Mouse (Mus musculus) Muller cell, postnatal 12 days (primary cell): ENCODE measurements around the gene Lin7a.

Source experiments
- DNase-seq: peaks from one replicate; pipeline ENCODE4 v3.0.0-alpha.2; 2015; ENCODE audit errors: inconsistent ontology term

Lin7a gene

DNA sequence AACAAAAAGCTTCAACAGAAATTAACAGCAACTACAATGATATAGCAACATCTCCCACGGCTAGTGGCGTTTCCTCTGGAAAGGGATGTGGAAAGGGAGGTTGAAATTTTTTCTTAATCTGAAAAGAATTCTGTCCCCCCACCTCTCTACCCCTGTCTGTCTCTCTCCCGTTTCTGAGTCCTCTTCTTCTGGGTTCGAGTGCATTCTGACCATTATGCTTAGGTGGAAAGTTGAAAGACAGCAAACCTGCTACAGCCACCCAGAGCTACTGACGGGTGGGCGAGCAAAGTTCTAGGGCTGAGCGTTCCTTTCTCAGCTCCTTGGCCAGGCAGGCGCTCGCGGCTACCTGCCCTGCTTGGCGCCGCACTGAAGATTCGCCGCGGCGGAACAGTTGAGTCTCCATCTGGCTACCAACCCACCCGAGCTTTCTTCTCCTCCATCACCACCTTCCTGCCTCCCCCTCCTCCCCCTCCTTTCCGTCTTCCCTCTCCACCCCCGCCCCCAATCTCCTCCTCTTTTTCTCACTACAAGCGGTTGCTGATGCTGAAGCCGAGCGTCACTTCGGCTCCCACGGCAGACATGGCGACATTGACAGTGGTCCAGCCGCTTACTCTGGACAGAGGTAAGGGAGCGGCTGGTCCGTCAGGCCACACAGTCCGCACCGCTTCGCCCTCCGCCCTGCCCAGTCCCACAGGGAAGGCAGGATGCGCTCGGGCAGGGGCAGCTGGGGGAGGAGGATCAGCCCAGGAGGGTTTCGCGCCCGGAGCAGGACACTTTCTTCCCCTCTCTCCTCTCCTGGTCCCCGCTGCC, at the start of gene Lin7a:
Lin7a (plus strand) TSS at position 366 of the 810 bp plus-strand sequence.
- peak; percentile 17 for DNase-seq

DNA sequence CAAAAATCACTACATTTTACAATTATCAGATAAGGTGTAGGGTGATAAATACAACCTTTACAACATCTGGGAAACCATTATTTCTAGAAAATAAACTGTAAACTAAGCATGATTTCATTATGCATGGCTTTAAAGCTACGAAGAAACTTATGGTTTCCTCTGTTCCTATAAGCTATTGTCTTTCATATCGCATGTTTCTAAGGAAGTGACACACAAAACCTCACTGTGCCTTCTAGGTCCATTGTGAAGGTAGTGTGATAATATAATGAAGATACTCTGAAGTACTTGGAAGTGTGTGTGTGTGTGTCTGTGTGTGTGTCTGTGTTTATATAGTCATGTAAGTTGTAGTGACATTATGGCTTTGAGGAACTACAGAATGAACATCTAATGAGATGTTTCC, 49.8 kb upstream of the Lin7a start:
- DNase-seq, result no peak

DNA sequence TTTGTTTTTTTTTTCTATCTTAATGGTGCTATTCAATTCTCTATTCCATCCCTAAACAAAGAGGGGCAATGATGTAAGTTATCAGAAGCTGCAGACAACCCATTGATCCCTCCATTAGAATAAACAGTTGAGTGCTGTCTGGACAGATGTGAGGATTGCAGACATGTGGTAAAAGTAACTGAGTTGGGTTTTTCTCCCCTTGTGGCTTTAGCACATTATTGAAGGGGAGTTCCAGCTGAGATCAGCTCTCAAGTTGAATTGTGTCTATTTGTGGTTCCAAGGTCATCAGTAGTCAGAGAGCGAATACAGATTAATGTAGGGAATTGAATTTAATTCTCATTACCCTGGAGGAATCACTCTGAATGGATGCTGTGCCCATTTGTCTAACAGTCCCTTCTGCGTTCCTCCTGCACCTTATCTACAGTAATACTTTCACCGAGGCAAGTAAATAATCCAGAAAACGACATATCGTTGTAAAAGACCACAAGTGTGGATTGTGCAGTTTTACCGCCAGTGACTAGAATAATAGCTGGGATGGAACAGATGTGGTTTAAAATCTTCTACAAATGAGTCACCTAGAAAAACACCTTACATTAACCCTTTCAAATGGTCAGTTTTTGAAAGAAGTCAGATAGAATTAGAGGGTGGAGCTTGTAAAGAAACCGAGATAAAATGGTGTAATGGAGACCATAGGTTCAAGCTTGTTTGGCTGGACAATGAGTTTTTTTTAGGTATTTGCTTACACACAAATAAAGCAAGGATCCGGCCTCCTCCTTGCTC, 48.9 kb upstream of the Lin7a start:
- no peak for DNase-seq

DNA sequence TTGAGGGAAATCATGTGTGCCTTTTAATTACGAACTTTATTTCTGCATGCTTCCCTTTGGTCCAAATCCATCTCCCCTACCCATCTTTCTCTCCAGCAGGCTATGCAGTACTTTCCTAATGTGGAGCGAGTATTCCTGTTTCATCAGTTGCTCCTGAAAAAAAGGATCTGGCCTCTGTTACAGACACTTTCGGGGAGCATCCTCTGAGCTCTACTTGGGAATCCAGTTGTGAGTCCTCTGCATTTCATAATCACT, 48.4 kb upstream of the Lin7a start:
- no peak for DNase-seq

DNA sequence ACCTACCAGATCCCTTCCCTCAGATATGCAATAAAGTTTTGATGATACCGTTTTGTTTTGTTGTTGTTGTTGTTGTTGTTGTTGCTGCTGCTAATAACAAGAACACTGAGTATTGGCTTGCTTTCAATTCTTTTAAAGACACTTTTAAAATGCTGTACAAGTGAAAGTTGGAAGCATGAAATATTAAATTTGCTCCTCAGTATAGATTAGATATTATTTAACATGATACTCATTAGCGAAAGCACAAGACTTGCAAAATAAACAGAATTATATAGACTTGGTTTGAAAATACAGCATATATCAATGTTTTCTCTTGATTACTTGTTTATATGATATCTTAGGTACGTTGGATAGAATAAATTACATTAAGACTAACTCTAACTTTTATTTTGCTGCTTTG, 47.7 kb upstream of the Lin7a start:
- no peak for DNase-seq

DNA sequence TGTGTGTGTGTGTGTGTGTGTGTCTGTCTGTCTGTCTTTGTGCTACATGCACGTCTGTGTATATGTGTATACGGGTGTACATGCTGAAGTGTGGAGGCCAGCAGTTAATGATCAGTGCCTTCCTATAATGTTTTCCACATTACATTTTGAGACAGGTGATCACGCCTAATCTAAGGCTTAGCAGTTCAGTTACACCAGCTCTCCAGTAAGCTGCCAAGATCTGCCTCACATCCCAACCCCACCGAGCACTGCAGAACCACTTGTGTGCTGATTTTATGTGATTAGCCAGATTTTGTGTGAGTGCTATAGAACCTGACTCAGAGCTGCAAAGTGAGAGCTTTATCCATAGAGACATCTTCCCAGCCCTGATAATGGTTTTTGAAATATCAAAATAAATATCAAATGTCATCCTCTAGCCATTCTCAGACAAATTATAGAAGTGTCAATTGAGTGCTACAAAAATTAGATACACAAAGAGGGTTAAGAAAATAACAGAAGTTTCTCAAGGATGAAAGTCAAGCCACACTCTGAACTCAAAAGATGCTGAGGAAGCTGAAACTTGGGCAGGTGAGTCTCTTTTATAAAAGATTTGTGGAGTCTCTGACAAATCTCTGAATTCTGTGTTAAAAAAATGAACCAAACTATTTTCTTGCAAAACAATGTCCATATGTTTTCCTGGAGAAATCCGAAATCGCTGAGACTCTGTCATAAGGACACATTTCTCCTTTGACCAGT, 46.7 kb upstream of the Lin7a start:
- DNase-seq, result no peak

DNA sequence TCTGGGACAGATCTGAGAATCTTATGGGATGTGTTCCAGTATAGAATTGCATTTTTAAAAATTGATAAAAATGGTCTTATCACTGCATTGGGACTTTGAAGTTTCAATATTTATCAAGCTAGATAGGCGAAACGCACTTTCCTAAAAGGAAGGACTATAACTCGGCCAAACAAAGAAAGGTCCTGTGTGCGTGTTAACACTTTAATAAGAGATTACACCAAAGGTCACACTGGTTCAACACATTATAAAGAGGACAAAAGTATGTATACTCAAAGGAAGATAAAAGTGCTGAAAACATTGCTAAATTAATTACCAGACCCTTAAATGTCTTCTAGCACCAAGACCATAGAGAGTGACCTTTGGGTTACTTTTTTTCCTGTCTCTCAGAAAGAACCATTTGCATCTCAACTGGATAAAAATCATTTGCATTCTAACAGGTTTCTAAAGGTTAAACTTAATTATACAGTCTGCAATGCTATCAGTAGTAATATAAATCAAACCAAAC, 46.1 kb upstream of the Lin7a start:
- no peak for DNase-seq

DNA sequence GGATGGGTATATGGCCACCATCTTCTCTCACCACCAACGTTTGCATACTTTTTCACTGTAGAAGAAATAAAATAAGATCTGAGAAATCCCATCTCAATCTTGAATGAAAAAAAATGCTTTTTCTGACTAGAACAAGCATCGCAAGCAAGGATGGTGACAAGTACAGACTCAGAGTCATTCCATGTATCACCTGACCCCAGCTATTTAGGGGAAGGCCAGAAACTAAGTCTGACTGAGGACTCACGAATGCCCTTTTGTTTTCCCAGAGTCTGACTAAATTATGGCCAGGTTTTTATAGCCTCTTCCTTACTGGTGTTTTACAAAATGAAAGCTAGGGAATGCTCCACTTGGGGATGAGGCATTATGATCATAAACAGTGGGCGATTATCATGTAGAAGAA, 45.6 kb upstream of the Lin7a start:
- no peak for DNase-seq

DNA sequence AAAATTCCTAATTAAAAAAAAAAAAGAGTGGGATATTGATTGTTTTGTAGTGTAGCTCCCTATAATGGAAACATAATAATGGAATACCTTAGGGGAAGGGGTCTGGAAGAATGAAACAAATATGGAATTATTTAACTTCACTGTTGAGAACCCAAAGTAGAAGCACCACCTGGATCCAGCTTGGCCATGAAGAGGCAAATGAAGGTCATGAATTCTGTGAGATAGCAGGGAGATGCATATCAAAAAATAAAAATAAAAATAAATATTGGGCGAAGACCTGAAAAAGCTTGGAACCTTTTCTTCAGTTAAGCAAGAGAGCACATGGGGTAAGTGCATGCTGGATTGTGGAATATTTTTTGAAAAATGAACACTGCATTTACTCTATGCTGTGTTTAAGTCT, 43.6 kb upstream of the Lin7a start:
- DNase-seq, result no peak

DNA sequence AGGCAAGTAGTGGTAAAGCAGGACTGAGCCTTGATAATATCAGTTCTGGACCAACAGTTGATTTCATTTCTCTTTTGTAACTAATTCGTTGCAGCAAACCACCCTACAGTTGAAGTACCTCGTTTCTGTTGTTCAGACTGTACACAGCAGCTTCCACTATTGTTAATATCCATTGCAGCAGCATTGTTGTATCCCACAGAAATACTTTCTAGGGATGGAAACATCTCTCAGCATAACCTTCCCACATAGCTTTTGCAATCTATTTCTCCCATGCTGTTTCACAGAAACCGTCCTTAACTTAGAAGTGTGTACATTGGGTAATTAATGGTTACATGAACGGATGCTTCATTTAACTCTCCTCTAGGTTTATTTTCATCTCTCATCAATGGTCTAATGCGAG, 42.7 kb upstream of the Lin7a start:
- no peak for DNase-seq

DNA sequence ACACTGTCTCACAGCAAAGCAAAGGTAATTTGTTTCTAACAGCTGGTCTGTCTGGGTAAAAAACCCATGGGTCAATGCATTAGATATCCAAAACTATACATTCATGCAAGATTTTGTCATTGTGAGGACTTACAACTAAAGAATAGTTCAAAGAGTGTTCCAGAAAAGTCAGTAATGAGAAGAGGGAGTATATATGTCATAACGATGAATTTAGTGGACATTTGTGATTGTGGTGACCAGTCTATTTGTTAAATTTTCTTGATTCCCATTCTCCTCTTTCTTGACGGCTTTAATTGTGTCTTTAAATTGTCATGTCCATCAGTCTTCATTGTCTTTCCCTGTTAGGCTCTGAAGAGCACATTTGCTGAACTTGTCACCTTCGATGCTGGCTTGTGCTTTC, 42.1 kb upstream of the Lin7a start:
- no peak for DNase-seq

DNA sequence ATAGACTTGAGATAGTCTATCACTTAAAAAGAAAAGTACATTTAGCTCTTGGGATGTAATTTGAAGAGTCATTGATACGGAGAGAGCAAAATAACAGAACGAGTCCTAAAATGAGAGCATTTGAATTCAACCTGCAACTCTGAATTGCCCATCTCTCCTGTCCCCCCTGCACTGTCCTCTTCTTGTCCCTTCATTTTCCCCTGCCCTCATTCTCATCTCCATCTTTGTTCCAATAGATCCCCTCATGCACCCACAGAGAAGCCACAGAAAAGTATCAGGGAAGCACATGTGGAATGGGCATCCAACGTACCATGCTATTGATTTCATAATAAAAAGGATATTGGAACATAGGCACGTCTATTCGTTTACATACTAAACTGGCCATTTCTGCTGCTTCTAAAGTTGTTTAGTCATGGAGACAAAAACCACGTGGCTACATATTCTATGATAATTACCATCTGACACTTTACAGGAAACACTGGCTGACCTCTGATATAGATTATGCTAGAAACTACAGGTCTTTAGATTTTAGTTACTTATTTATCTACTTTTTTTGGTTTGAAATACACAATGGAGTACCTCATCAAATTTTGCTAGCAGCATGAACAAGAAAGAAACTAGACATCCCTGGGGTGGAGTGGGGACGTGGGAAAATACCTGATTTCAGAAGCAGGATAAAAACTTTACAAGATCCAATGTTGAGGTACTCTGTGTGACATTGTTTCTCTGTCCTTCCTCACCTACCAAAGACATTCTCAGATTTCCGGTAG, 41.2 kb upstream of the Lin7a start:
- no peak for DNase-seq

DNA sequence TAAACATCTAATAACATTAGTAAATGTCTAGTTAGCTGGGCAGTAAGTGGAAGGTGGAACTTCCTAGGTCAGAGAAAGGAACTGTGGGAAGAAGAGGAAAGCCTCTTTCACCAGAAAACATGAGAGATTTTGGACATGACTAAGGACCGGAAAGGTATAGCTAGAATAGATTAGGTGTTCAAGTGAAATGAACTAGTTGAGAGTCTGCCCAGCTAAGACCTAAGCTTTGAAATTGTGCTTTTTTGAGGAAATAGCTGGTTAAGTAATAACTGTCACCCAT, 40.7 kb upstream of the Lin7a start:
- DNase-seq, result no peak

DNA sequence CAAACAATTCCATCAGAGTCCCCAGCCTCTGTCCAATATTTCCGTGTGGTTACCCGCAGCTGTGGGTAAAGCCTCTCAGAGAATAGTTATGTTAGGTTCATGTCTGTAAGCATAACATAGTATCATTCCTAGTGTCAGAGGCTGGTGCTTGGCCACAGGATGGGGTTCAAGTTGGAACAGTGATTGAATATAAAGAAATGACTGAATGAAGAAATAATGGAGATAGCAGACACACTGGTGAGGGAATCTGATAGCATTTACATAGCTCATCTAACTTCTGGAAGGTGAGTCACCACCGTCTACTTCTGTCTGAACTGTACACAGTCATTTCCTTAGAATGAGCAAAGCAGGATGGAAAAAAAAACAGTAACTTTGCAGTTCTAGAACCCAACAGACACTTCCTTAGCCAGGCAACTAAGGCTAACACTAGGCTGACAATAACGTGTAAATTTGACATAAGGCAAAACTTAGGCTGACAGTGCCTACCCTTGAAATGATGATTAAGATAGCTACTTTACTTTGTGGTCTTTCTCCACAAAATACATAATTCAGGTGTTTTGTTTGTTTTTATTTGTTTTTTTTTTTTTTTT, 40.0 kb upstream of the Lin7a start:
- no peak for DNase-seq

DNA sequence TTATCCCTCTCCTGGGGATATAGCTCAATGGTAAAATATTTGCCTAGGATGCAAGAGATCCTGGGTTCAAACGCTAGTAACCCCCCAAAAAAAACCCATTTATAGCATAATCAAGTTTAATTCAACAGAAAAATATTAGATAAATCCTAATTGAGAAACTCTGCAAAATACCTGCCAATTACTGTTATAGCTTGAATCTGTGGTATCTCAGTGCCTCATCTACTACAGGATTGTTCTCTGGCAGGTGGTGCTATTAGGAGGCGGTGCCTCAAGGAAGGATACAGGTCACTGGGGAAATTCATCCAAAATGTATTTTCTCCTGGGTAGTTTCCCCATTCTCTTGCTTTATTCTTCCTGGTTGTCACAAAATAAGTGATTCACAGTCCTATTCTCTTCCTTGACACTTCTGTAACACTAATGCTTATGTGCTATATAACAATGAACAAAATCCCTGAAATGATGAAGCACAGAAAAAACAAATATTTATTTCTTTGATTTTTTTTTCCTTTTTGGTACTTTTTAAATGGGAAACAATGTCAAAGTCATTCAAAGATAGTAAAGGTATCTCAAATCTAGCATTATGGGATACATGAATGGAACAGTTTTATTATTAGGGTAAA, 38.9 kb upstream of the Lin7a start:
- no peak for DNase-seq

DNA sequence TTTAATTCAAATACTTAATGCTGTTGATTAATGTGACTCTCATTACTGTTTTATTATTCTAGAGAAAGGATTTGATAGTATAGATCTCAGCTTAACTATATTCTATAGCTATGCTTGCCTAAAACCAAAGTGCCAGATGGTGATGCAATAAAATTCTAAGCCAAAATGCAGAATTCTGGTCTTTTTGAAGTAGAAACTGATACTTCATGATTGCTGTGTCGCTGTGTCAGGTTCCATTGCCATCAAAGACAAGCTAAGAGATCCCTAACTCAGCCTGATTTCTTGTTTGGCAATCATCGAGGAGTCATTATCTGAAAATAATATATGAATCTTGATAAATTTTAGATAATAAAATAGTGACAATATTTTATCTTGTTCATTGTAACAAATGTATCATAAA, 38.3 kb upstream of the Lin7a start:
- no peak for DNase-seq

DNA sequence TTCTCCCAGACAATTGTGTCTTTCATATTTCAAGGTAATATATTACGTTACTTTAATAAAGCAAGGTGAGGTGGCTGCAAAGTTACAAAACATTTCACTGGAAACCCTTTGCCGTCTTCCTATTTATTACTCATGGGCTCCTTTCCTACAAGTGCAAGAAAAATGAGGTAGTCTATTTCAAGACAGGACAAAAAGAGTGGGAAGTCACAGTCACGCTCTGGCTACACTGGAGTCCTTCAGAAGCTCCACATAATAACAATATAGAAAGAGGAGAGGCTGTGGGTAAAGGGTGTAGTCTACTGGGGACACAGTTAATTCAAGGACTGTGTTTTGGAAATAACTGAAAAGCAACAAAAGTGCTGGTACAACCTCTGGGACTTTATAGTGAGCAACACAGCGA, 37.7 kb upstream of the Lin7a start:
- no peak for DNase-seq

DNA sequence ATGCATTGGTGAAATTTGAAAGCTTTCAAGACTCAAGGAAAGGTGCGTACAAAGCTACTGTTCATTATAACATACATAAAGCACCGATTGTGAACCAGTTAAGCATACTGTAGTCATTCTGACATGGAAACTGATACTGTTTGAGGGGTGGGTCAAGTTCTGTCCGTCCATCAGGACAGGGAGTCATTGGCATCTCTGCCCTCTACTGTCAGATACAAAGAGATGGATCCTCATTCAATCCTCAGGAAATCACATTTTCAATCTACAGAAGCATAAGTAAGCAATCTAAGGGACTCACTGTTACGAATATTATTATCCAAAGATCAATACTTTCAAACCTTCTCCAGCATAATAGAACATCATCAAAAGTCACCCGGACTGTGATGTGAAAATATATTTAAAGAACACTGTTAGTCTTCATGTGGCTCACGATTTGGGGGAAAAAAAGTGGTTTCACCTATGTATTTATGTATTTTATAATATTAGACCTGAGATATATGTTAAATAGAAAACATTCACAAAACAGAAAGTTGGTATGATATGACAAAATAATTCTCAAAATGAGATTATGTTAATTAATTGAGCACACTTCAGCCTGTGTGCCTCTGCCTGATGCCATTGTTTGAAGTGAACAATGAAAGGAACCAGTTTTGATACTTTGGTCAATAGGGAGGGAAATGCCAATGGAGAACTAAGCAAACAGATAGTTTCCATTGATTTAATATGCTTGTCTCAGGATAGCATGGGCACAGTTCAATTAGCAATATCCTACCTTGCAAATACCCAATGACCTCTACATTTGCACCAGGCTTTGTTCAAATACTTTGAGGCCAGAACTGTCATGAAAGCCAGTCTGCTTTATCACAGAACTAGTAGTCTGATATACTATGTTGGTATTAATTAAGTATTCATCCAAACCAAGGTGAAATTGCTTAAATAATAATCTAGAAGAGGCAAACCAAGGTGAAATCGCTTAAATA, 36.8 kb upstream of the Lin7a start:
- no peak for DNase-seq

DNA sequence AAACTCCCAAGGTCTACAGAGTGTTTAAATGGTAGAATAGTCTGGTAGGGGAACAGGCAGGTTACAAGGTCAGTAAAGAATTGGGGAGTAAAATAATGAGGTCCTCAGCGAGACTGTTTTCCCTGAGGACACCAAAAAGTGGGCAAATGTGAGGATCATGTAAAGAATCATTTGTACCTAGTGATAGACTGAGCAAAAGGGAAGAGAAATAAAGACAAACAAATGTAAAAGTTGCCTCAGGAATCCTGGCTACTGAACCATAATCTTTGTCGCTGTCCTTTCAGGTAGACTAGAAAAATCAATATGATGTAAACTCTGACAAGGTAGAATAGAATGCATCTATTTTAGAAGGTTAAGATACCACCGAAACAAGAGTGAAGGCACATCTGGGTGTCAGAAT, 36.0 kb upstream of the Lin7a start:
- DNase-seq, result no peak

DNA sequence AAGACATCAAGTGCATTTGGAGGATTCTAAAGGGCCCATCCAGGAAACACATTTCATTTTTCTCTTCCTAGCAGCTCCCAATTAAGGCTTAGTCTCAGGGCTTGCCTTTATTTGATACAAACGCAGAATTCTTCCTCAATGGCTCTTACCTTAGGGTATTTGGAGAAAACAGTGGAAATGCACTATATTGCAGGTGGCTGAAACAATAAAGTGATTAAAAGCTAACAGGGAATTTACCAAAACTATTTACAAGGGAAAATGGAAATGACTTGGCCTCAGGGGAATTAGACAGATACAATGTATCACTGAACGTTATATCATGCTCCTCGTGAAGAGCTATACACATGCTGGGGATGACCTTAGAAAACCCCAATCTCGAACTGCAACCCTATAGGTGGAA, 35.3 kb upstream of the Lin7a start:
- DNase-seq, result no peak
